Mouse (Mus musculus) testis, adult 10 weeks (tissue): ENCODE data around the gene Actr1b. TPM values are rescaled to one million over a fixed set of nuclear protein-coding genes. Genes with fewer than 3 reads are reported as not detected.

Experiments
- polyA plus RNA-seq: library from polyadenylated mRNA; stranded (reverse); fragments of 350-450 nt; fragmentation: Illumina TruSeq; extraction: RNeasy Lipid Tissue Mini Kit (QIAGEN cat#74804); gene quantifications from one replicate; pipeline ENCODE4 v1.2.3, GENCODE M21; 2014; ENCODE audit warnings: low read depth, low replicate concordance

Gene Actr1b
- 5.1 TPM for polyA plus RNA-seq

GRCm38 (mm10) chr1:36714311-36714710 is at the start of gene Actr1b:
Actr1b (minus strand) TSS chr1:36714422.

GRCm38 (mm10) chr1:36761568-36761967 is 47.3 kb upstream of the Actr1b start, which contains the start of gene Zap70:
Zap70 (plus strand) TSS chr1:36761798.

GRCm38 (mm10) chr1:36709854-36710280 is 4.4 kb downstream of the Actr1b start, which contains the start of gene 4933424G06Rik:
4933424G06Rik (plus strand) TSS chr1:36710149.

GRCm38 (mm10) chr1:36691271-36692155 is 22.7 kb downstream of the Actr1b start, which contains the start of gene Cox5b:
Cox5b (plus strand) TSS chr1:36691449.

GRCm38 (mm10) chr1:36682620-36683355 is 31.4 kb downstream of the Actr1b start, which contains the start of gene Fam178b:
Fam178b (minus strand) TSS chr1:36683183.

Other genes starting within 250 kb of the Actr1b start
- gene Cnnm4, start 242.8 kb downstream of the Actr1b start, polyA plus RNA-seq = 6.3 TPM
- gene Cnnm3, start 202.6 kb downstream of the Actr1b start, polyA plus RNA-seq = 2.0 TPM
- 2.9 TPM for gene Ankrd23, start 177.5 kb downstream of the Actr1b start, polyA plus RNA-seq
- gene Gm42417, start 175.0 kb downstream of the Actr1b start, polyA plus RNA-seq = 0.29 TPM
- gene Ankrd39, start 167.0 kb downstream of the Actr1b start, polyA plus RNA-seq = 2.6 TPM
- gene Sema4c, start 156.1 kb downstream of the Actr1b start, polyA plus RNA-seq = 0.67 TPM
- 12.1 TPM for gene Fam178b, start 31.2 kb downstream of the Actr1b start, polyA plus RNA-seq
- 79.7 TPM for gene Cox5b, start 23.0 kb downstream of the Actr1b start, polyA plus RNA-seq
- 75.4 TPM for gene 4933424G06Rik, start 4.3 kb downstream of the Actr1b start, polyA plus RNA-seq
- 0.29 TPM for gene Zap70, start 47.4 kb upstream of the Actr1b start, polyA plus RNA-seq
- 43.8 TPM for gene Tmem131, start 229.2 kb upstream of the Actr1b start, polyA plus RNA-seq